Mouse (Mus musculus) cerebellum, adult 2 months (tissue): ENCODE data around the gene Exoc3l. TPM values are rescaled to one million over a fixed set of nuclear protein-coding genes. Genes with fewer than 3 reads are reported as not detected.

Experiments used
- DNase-seq, 2 experiments: peaks; one replicate each; pipeline ENCODE4 v3.0.0; 2021
- H3K27ac ChIP-seq: fragments of 200-500 bp; 2 replicates; pipeline ENCODE4 v1.5.1; 2012; ENCODE audit warnings: low read length, control low read depth, inconsistent platforms; ENCODE audit not compliant: insufficient read depth
- H3K27me3 ChIP-seq: fragments of 200-500 bp; 2 replicates; pipeline ENCODE4 v1.6.1; 2012; ENCODE audit warnings: inconsistent platforms, mild to moderate bottlenecking, low read length, moderate library complexity; ENCODE audit not compliant: control insufficient read depth, insufficient read depth
- H3K4me1 ChIP-seq: fragments of 200-500 bp; 2 replicates; pipeline ENCODE4 v1.6.1; 2011; ENCODE audit warnings: low read length; ENCODE audit not compliant: control insufficient read depth, insufficient read depth
- H3K4me3 ChIP-seq: fragments of 200-500 bp; replicated peaks from 2 replicates; pipeline ENCODE3; 2011; ENCODE audit warnings: mild to moderate bottlenecking, low read depth, low read length, control low read depth; ENCODE audit not compliant: insufficient read depth
- CTCF ChIP-seq: fragments of 200-500 bp; IDR thresholded peaks from 2 replicates; pipeline ENCODE4 v1.5.1; 2011; ENCODE audit warnings: low read depth, mild to moderate bottlenecking, control low read depth, low read length, moderate library complexity, borderline replicate concordance; ENCODE audit not compliant: insufficient read depth
- POLR2A ChIP-seq: fragments of 200-500 bp; IDR thresholded peaks from 2 replicates; pipeline ENCODE4 v1.6.1; 2011; ENCODE audit warnings: low read length, control low read depth, borderline replicate concordance; ENCODE audit not compliant: insufficient read depth
- WGBS: fragments of 180-500 bp; shearing (Covaris S2); methylation state at CpG from one replicate; pipeline ENCODE4 v1.1.7; 2018; 5-methylcytosine and 5-hydroxymethylcytosine counted together
- polyA plus RNA-seq: library from polyadenylated mRNA; depleted of rRNA; stranded (reverse); fragments of >200 nt; gene quantifications from 2 replicates; pipeline ENCODE4 v1.2.3, GENCODE M21; 2012; rRNA removed

Gene Exoc3l
- polyA plus RNA-seq, 1 experiment: 17.0 TPM

GRCm38 (mm10) chr8:105251954-105252353 lies 43.9 kb downstream of the Exoc3l start:
- 93% methylated on average over 6 of the region's 6 CpGs for WGBS
- Histone ChIP-seq H3K4me3 (no peak overlapping the region), H3K27ac (no peak overlapping the region), H3K4me1 (peaks cover 3% of the 10 kb centered on the region; the same call in 1 of the 2 replicates), H3K27me3 (no peaks in the 10 kb centered on the region)
- no peak for DNase-seq
- TF ChIP-seq POLR2A (no peak), CTCF (no peak)

- no peak for DNase-seq
- 97% methylated on average over 7 of the region's 7 CpGs for WGBS
Measured at GRCm38 (mm10) chr8:105241016-105241415, 54.9 kb downstream of the Exoc3l start.

More at GRCm38 (mm10) chr8:105241016-105241415, 54.9 kb downstream of the Exoc3l start:
- Histone ChIP-seq H3K4me3 (no peak overlapping the region), H3K4me1 (no peaks in the 10 kb centered on the region), H3K27ac (no peak overlapping the region), H3K27me3 (no peaks in the 10 kb centered on the region)
- TF ChIP-seq POLR2A: no peak
- no peak for TF ChIP-seq CTCF

Other genes starting within 250 kb of the Exoc3l start
- not detected in 2 replicates for gene Ces3a, start 247.5 kb downstream of the Exoc3l start, polyA plus RNA-seq
- gene Ces3b, start 212.3 kb downstream of the Exoc3l start, polyA plus RNA-seq: not detected in 2 replicates
- 0.07 TPM in 1 of 2 replicates, not detected in the other for gene Ces4a, start 164.3 kb downstream of the Exoc3l start, polyA plus RNA-seq
- gene Cbfb, start 125.4 kb downstream of the Exoc3l start, polyA plus RNA-seq: 14.5 and 15.1 TPM in 2 replicates
- gene D230025D16Rik, start 71.0 kb downstream of the Exoc3l start, polyA plus RNA-seq: 34.9 and 36.4 TPM in 2 replicates
- 5.2 and 6.3 TPM in 2 replicates for gene B3gnt9, start 40.9 kb downstream of the Exoc3l start, polyA plus RNA-seq
- gene Tradd, start 31.5 kb downstream of the Exoc3l start, polyA plus RNA-seq: 10.3 and 12.1 TPM in 2 replicates
- 1.7 and 2.1 TPM in 2 replicates for gene Fbxl8, start 31.5 kb downstream of the Exoc3l start, polyA plus RNA-seq
- gene Hsf4, start 26.3 kb downstream of the Exoc3l start, polyA plus RNA-seq: 18.4 and 24.5 TPM in 2 replicates
- gene Nol3, start 20.0 kb downstream of the Exoc3l start, polyA plus RNA-seq: 8.8 and 10.4 TPM in 2 replicates
- gene 4931428F04Rik, start 6.2 kb downstream of the Exoc3l start, polyA plus RNA-seq: 25.1 and 27.4 TPM in 2 replicates
- 81.6 and 91.5 TPM in 2 replicates for gene E2f4, start 1.6 kb upstream of the Exoc3l start, polyA plus RNA-seq
- gene Elmo3, start 9.5 kb upstream of the Exoc3l start, polyA plus RNA-seq: 12.4 and 15.2 TPM in 2 replicates
- 5.0 and 6.3 TPM in 2 replicates for gene Lrrc29, start 30.2 kb upstream of the Exoc3l start, polyA plus RNA-seq
- 106 and 110 TPM in 2 replicates for gene Tmem208, start 30.3 kb upstream of the Exoc3l start, polyA plus RNA-seq
- gene Fhod1, start 51.9 kb upstream of the Exoc3l start, polyA plus RNA-seq: 4.0 and 4.2 TPM in 2 replicates
- 51.7 and 62.0 TPM in 2 replicates for gene Slc9a5, start 52.7 kb upstream of the Exoc3l start, polyA plus RNA-seq
- 11.0 and 13.5 TPM in 2 replicates for gene Plekhg4, start 77.2 kb upstream of the Exoc3l start, polyA plus RNA-seq
- gene Kctd19, start 117.4 kb upstream of the Exoc3l start, polyA plus RNA-seq: 0.05 TPM in 1 of 2 replicates, not detected in the other
- gene Lrrc36, start 117.5 kb upstream of the Exoc3l start, polyA plus RNA-seq: 0.65 and 1.2 TPM in 2 replicates
- gene Tppp3, start 175.4 kb upstream of the Exoc3l start, polyA plus RNA-seq: 286 and 297 TPM in 2 replicates
- 64.7 and 67.9 TPM in 2 replicates for gene Zdhhc1, start 200.8 kb upstream of the Exoc3l start, polyA plus RNA-seq
- gene Hsd11b2, start 222.7 kb upstream of the Exoc3l start, polyA plus RNA-seq: 0.08 TPM in 1 of 2 replicates, not detected in the other